Mouse (Mus musculus): ENCODE data around the gene Sema4b. TPM values are rescaled to one million over a fixed set of nuclear protein-coding genes. Genes with fewer than 3 reads are reported as not detected.

Gene Sema4b
- total and polyA plus RNA-seq, 3 experiments, result 10.9 to 17.3 TPM; not detected in 1

DNA sequence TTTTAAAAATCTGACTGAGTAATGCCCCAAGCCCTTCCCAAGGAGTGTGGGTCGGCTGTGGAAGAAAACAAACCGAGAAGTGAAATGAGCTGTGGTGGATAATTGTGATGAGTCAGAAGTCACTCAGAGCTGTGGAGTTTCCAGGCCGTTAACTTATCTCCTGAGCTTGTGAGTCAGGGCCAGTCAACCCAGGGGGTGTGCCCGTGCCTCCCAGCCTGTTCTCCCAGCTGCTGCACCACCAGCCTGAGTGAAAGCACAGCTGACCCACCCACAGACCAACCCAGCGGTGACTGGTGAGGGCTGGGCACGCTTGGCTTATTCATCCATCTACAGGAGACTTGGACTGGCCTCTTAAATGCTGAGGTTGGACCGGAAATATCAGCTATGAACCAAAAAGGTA, 19.9 kb upstream of the Sema4b start (continued):
- 0 out of 2 replicates have a peak, but pooled peaks have one; percentile 7 for TF ChIP-seq BHLHE40 (IDR thresholded peaks at IDR 0.05; ENCODE audit: borderline replicate concordance, low read depth, low read length)

DNA sequence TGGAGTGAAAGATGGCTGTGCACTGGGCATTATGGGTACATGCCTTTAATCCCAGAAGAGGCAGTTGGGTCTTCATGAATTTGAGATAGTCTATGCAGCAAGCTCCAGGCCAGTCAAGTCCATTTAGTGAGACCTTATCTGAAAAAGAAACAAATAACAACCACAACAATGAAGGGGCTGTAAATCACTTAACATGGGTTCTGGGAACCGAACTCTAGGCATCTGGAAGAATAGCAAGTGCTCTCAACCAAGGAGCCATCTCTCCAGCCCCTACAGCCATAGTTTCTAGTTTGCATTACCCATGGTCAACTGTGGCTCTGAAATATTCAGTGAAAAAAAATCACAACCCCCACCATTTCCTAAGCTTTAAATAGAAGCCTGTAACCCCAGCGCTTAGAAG, 16.8 kb upstream of the Sema4b start:
- Histone ChIP-seq H3K9me3 (replicated peaks; ENCODE audit: insufficient read depth, low read length) (no peaks in the 10 kb centered on the region), H3K9ac (ENCODE audit: control insufficient read depth, low read depth, low read length, poor library complexity, severe bottlenecking) (no peak overlapping the region), H3K27ac (ENCODE audit: control insufficient read depth, low read depth, low read length) (no peak overlapping the region), H3K79me2 (ENCODE audit: control insufficient read depth, insufficient read depth, low read length, poor library complexity) (no peaks in the 10 kb centered on the region), H3K27me3 (ENCODE audit: control insufficient read depth in 1 of 2, insufficient read depth in 2 of 2, low read length in 2 of 2) (no peaks in the 10 kb centered on the region), H3K4me3 (ENCODE audit: control insufficient read depth in 1 of 2, insufficient read depth in 1 of 2, low read depth in 2 of 2, low read length in 2 of 2) (no peak overlapping the region), H3K4me1 (ENCODE audit: control insufficient read depth in 1 of 2, insufficient read depth in 2 of 2, low read length in 2 of 2) (peaks cover 13 to 28% of the 10 kb centered on the region in 2 experiments), H3K36me3 (ENCODE audit: control insufficient read depth in 1 of 2, insufficient read depth in 2 of 2, low read length in 2 of 2) (peaks cover 0 to 23% of the 10 kb centered on the region in 2 experiments; a peak in 2 of 4 replicates)
- DNase-seq (ENCODE audit: low read depth, low spot score), result no peak
- TF ChIP-seq ZMIZ1 (IDR thresholded peaks at IDR 0.05; ENCODE audit: low read depth, low read length) (peak; percentile 69; the same call in 1 of the 2 replicates), TBP (IDR thresholded peaks at IDR 0.05; ENCODE audit: low read depth, low read length) (peak; percentile 59; the same call in 1 of the 2 replicates), CHD2 (IDR thresholded peaks at IDR 0.05; ENCODE audit: low read length) (no peak)

DNA sequence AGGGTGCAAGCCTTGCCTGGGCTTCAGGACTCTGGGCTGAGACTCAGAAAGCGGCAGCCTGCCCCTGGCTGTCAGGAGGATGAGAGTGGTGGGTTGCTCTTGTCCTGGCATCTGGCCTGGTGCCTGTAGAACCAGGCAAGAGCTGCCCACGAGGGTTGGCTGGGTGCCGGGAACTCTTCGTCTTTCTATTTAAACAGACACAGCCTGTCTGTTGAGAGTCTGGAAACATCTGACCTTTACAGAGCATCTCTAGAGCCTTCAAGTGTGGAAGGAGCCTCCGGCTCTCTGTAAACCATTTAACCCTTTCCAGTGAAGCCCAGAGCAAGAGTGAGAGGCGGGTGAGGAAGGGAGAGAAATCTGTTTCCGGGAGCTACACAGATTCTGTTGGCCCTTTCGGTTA, 15.3 kb upstream of the Sema4b start:
- Histone ChIP-seq H3K79me2 (ENCODE audit: control insufficient read depth, insufficient read depth, low read length, poor library complexity) (no peaks in the 10 kb centered on the region), H3K27ac (ENCODE audit: control insufficient read depth, low read depth, low read length) (no peak overlapping the region), H3K9ac (ENCODE audit: control insufficient read depth, low read depth, low read length, poor library complexity, severe bottlenecking) (no peak overlapping the region), H3K27me3 (ENCODE audit: control insufficient read depth in 1 of 2, insufficient read depth in 2 of 2, low read length in 2 of 2) (no peaks in the 10 kb centered on the region), H3K9me3 (replicated peaks; ENCODE audit: insufficient read depth, low read length) (no peaks in the 10 kb centered on the region), H3K4me1 (ENCODE audit: control insufficient read depth in 1 of 2, insufficient read depth in 2 of 2, low read length in 2 of 2) (peaks cover 8 to 26% of the 10 kb centered on the region in 2 experiments), H3K4me3 (ENCODE audit: control insufficient read depth in 1 of 2, insufficient read depth in 1 of 2, low read depth in 2 of 2, low read length in 2 of 2) (no peak overlapping the region), H3K36me3 (ENCODE audit: control insufficient read depth in 1 of 2, insufficient read depth in 2 of 2, low read length in 2 of 2) (peaks cover 0 to 15% of the 10 kb centered on the region in 2 experiments; a peak in 2 of 4 replicates)
- no peak for DNase-seq (ENCODE audit: low read depth, low spot score)
- TF ChIP-seq TAL1 (IDR thresholded peaks at IDR 0.05; ENCODE audit: low read length) (no peak), BHLHE40 (IDR thresholded peaks at IDR 0.05; ENCODE audit: borderline replicate concordance, low read depth, low read length) (no peak), CHD1 (IDR thresholded peaks at IDR 0.05; ENCODE audit: low read depth, low read length) (no peak), CHD2 (IDR thresholded peaks at IDR 0.05; ENCODE audit: low read length) (no peak), POLR2AphosphoS5 (IDR thresholded peaks at IDR 0.05; ENCODE audit: borderline replicate concordance, low read depth, low read length) (no peak), MAFK (IDR thresholded peaks at IDR 0.05; ENCODE audit: borderline replicate concordance, low read depth, low read length) (no peak), POLR2A (IDR thresholded peaks at IDR 0.05; ENCODE audit: control insufficient read depth in 1 of 2, insufficient read depth in 1 of 2, low read depth in 1 of 2, low read length in 2 of 2, poor library complexity in 1 of 2) (no peak), ETS1 (IDR thresholded peaks at IDR 0.05; ENCODE audit: low read depth, low read length) (no peak), TBP (IDR thresholded peaks at IDR 0.05; ENCODE audit: low read depth, low read length) (no peak), ELF1 (IDR thresholded peaks at IDR 0.05; ENCODE audit: low read depth, low read length) (no peak), CTCF (IDR thresholded peaks at IDR 0.05 in 2 of 3, conservative IDR thresholded peaks at IDR 0.05 in 1 of 3; ENCODE audit: control insufficient read depth in 1 of 3, insufficient read depth in 1 of 3, low read depth in 2 of 3, low read length in 3 of 3, poor library complexity in 1 of 3, severe bottlenecking in 1 of 3) (no peak), USF2 (IDR thresholded peaks at IDR 0.05; ENCODE audit: borderline replicate concordance in 1 of 2, insufficient read depth in 1 of 2, low read depth in 1 of 2, low read length in 2 of 2) (no peak)

Measured in MEL (cell line).